Mouse (Mus musculus) lung, embryonic 15.5 days (tissue): ENCODE measurements around the gene Glis2. TPM values are rescaled to one million over a fixed set of nuclear protein-coding genes. Genes with fewer than 3 reads are reported as not detected.

Experiments
- ATAC-seq: fragments of 200-750 bp; cut with Nextera tagmentation; 2 replicates; pipeline ENCODE4 v1.8.0; 2017; ENCODE audit warnings: moderate number of reproducible peaks, borderline replicate concordance; ENCODE audit not compliant: low FRiP score, low TSS enrichment; ENCODE audit errors: extremely low read depth
- H3K27ac ChIP-seq: fragments of 300-500 bp; sonication (generic); 2 replicates; pipeline ENCODE4 v1.5.1; 2015; ENCODE audit warnings: moderate library complexity, mild to moderate bottlenecking, inconsistent platforms
- H3K27me3 ChIP-seq: fragments of 300-500 bp; sonication (generic); 2 replicates; pipeline ENCODE4 v1.6.1; 2015; ENCODE audit warnings: inconsistent platforms
- H3K36me3 ChIP-seq: fragments of 300-500 bp; sonication (generic); 2 replicates; pipeline ENCODE4 v1.6.1; 2015; ENCODE audit warnings: inconsistent platforms
- H3K4me1 ChIP-seq: fragments of 300-500 bp; sonication (generic); 2 replicates; pipeline ENCODE4 v1.6.1; 2015; ENCODE audit warnings: inconsistent platforms
- H3K4me2 ChIP-seq: fragments of 300-500 bp; sonication (generic); 2 replicates; pipeline ENCODE4 v1.6.1; 2015; ENCODE audit warnings: inconsistent platforms, mild to moderate bottlenecking, moderate library complexity
- H3K4me3 ChIP-seq: fragments of 300-500 bp; sonication (generic); 2 replicates; pipeline ENCODE4 v1.5.1; 2015; ENCODE audit warnings: mild to moderate bottlenecking, inconsistent platforms
- H3K9ac ChIP-seq: fragments of 300-500 bp; sonication (generic); 2 replicates; pipeline ENCODE4 v1.6.1; 2015; ENCODE audit warnings: inconsistent platforms
- H3K9me3 ChIP-seq: fragments of 300-500 bp; sonication (generic); 2 replicates; pipeline ENCODE4 v1.6.1; 2016; ENCODE audit warnings: inconsistent platforms
- WGBS: fragments of 180-500 bp; shearing (Covaris S2); methylation state at CpG from one replicate; pipeline ENCODE4 v1.1.7; 2015; 5-methylcytosine and 5-hydroxymethylcytosine counted together
- polyA plus RNA-seq: library from polyadenylated mRNA; unstranded; fragments of >200 nt; fragmentation: Nextera tagmentation; extraction: Ambion mirVana; gene quantifications from 2 replicates; pipeline ENCODE4 v1.2.1, GENCODE M21; 2015

Gene Glis2
- polyA plus RNA-seq, 1 experiment from 2014 or later, result 24.0 TPM

GRCm38 (mm10) chr16:4674091-4674490 lies 79.6 kb downstream of the Glis2 start:
- Histone ChIP-seq H3K4me2 (no peak overlapping the region), H3K4me1 (peaks cover 9% of the 10 kb centered on the region), H3K36me3 (peaks cover 20% of the 10 kb centered on the region), H3K27me3 (no peaks in the 10 kb centered on the region), H3K9ac (no peak overlapping the region), H3K4me3 (no peak overlapping the region), H3K9me3 (no peaks in the 10 kb centered on the region), H3K27ac (no peak overlapping the region)
- no peak for ATAC-seq
- WGBS, result 78% methylated on average over 4 of the region's 4 CpGs

Other genes with a start within 250 kb of the Glis2 start
- 1.2 and 1.5 TPM in 2 replicates for gene Adcy9, start 174.2 kb upstream of the Glis2 start, polyA plus RNA-seq
- 19.5 and 22.1 TPM in 2 replicates for gene Srl, start 52.9 kb upstream of the Glis2 start, polyA plus RNA-seq
- 18.4 and 19.6 TPM in 2 replicates for gene Tfap4, start 34.9 kb upstream of the Glis2 start, polyA plus RNA-seq
- gene Pam16, start 30.3 kb downstream of the Glis2 start, polyA plus RNA-seq, result 93.8 and 94.6 TPM in 2 replicates
- gene Vasn, start 45.2 kb downstream of the Glis2 start, polyA plus RNA-seq, result 25.1 and 25.9 TPM in 2 replicates
- gene Dnaja3, start 45.3 kb downstream of the Glis2 start, polyA plus RNA-seq, result 66.0 and 66.5 TPM in 2 replicates
- 13.4 and 15.2 TPM in 2 replicates for gene Coro7, start 85.1 kb downstream of the Glis2 start, polyA plus RNA-seq
- gene Nmral1, start 124.6 kb downstream of the Glis2 start, polyA plus RNA-seq, result 78.7 and 81.2 TPM in 2 replicates
- 106 and 113 TPM in 2 replicates for gene Hmox2, start 131.6 kb downstream of the Glis2 start, polyA plus RNA-seq
- gene Cdip1, start 195.6 kb downstream of the Glis2 start, polyA plus RNA-seq, result 83.2 and 91.1 TPM in 2 replicates
- 0.57 and 0.69 TPM in 2 replicates for gene 4930562C15Rik, start 240.7 kb downstream of the Glis2 start, polyA plus RNA-seq